Mouse (Mus musculus) forebrain, embryonic 14.5 days (tissue): ENCODE measurements around the gene Ldha. TPM values are rescaled to one million over a fixed set of nuclear protein-coding genes. Genes with fewer than 3 reads are reported as not detected.
"Not testable (repeated sequence)": the region's sequence is repeated elsewhere in the genome, so short reads cannot be mapped to it uniquely, and the experiment has no call there.

Source experiments
- ATAC-seq: fragments of 200-750 bp; cut with Nextera tagmentation; 2 replicates; pipeline ENCODE4 v1.8.0; 2017; ENCODE audit warnings: mild to moderate bottlenecking, moderate library complexity
- DNase-seq: peaks from one replicate; pipeline ENCODE4 v3.0.0-alpha.2; 2015; ENCODE audit warnings: low spot score
- H3K27ac ChIP-seq: fragments of 300-500 bp; sonication (generic); 2 replicates; pipeline ENCODE4 v1.5.1; 2014; ENCODE audit warnings: low read depth, mild to moderate bottlenecking, control low read depth, low read length, moderate library complexity
- H3K27me3 ChIP-seq: fragments of 300-500 bp; sonication (generic); replicated peaks from 2 replicates; pipeline ENCODE4 v1.6.1; 2014; ENCODE audit warnings: low read length, control low read depth, mixed read lengths; ENCODE audit not compliant: control insufficient read depth, insufficient read depth
- H3K36me3 ChIP-seq: fragments of 300-500 bp; sonication (generic); 2 replicates; pipeline ENCODE4 v1.6.1; 2014; ENCODE audit warnings: low read length, control low read depth; ENCODE audit not compliant: control insufficient read depth, insufficient read depth
- H3K4me1 ChIP-seq: fragments of 300-500 bp; sonication (generic); 2 replicates; pipeline ENCODE4 v1.6.1; 2014; ENCODE audit warnings: antibody characterized with exemption, low read length, control low read depth; ENCODE audit not compliant: control insufficient read depth, insufficient read depth
- H3K4me2 ChIP-seq: fragments of 300-500 bp; sonication (generic); 2 replicates; pipeline ENCODE4 v1.6.1; 2014; ENCODE audit warnings: mild to moderate bottlenecking, control low read depth, low read length
- H3K4me3 ChIP-seq: fragments of 300-500 bp; sonication (generic); 2 replicates; pipeline ENCODE4 v1.5.1; 2014; ENCODE audit warnings: low read depth, low read length, control low read depth
- H3K9ac ChIP-seq: fragments of 300-500 bp; sonication (generic); 2 replicates; pipeline ENCODE4 v1.6.1; 2014; ENCODE audit warnings: mild to moderate bottlenecking, low read length, control low read depth, moderate library complexity
- H3K9me3 ChIP-seq: fragments of 300-500 bp; sonication (generic); replicated peaks from 2 replicates; pipeline ENCODE4 v1.6.1; 2016; ENCODE audit warnings: low read length, control low read depth, mixed read lengths; ENCODE audit not compliant: control insufficient read depth
- WGBS: fragments of 180-500 bp; shearing (Covaris S2); extraction: QIAGEN DNeasy Blood & Tissue Kit; methylation state at CpG from one replicate; pipeline ENCODE4 v1.1.7; 2014; 5-methylcytosine and 5-hydroxymethylcytosine counted together
- polyA plus RNA-seq: library from polyadenylated mRNA; unstranded; fragments of >200 nt; fragmentation: Nextera tagmentation; extraction: Ambion mirVana; gene quantifications from 2 replicates; pipeline ENCODE4 v1.2.1, GENCODE M21; 2014

Gene Ldha
- polyA plus RNA-seq = 724 and 871 TPM in 2 replicates

DNA sequence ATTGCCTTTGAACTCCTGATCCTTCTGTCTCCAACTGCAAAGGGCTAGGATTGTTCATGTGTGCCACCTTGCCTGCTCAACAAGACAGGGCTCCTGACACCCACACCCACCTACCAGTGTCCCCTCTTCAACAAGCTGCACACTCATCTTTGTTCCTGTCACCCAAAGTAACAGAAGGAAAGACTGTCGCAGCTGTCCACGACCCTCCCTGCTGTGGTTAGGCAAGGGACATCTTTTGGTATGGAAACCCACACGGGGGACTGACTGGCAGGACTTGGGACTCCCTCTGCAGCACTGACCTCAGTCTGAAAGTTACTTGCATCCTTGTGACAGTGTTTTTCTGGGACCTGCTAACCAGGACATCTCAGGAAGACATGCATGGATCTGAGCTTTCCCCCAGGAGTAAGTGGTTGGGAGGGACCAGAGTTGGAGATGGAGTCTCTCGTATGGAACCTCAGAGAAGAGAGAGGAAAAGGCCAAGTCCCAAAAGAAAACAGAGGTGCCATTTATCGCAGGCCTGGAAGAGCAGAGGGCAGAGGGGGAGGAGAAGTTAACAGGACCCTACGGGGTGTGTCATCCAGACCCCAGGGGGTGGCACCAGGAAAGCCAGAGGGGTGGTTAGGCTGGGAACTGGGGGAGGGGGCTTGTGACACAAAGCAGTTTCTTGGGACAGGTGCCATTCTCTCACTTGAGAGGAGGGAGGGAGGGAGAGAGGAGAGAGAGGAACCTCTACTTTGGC is at the start of gene Ldha:
Gene Ldha, plus strand, starts transcription at position 689 of the 739 bp plus-strand sequence.
- H3K4me3 ChIP-seq = no peak within 1 kb of the TSS
- WGBS = 29% methylated on average over 6 of the region's 6 CpGs
- no peak within 1 kb of the TSS for H3K9ac ChIP-seq
- ATAC-seq (no peak), DNase-seq (no peak)
- no peaks in the 10 kb centered on the region for H3K36me3 ChIP-seq
- H3K27me3 ChIP-seq = no peaks in the 10 kb centered on the region
- H3K4me2 ChIP-seq = no peak within 1 kb of the TSS
- no peak within 1 kb of the TSS for H3K27ac ChIP-seq
- H3K4me1 ChIP-seq = peaks cover 10% of the 10 kb centered on the region
- H3K9me3 ChIP-seq = no peaks in the 10 kb centered on the region

DNA sequence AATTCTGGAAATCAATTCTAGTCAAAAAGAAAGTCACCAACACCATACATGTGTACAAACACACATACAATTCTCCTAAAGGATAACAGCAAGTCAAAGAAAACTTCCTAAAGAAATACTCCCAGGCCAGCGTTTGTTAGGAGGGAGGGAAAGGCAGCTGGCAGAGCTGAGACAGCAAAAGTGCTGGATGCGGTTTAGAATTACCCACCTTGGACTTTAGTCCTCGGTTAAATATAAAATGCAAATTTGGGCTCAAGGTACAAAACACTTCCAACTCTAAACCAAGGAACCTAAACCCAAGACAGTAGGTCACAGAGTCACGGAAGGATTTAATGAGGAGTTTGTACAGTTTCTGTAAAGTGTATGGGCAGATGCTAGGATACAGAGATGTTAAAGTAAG is 47.4 kb upstream of the Ldha start:
- H3K9ac ChIP-seq = no peak overlapping the region; the same call in 1 of the 2 replicates
- H3K9me3 ChIP-seq = no peaks in the 10 kb centered on the region
- H3K4me3 ChIP-seq = no peak overlapping the region
- H3K27me3 ChIP-seq = no peaks in the 10 kb centered on the region
- DNase-seq (no peak), ATAC-seq (no peak)
- peaks cover 20% of the 10 kb centered on the region for H3K4me1 ChIP-seq
- no peak overlapping the region for H3K27ac ChIP-seq
- no peak overlapping the region for H3K4me2 ChIP-seq
- H3K36me3 ChIP-seq = peaks cover 24% of the 10 kb centered on the region
- WGBS = 87% methylated on average over 4 of the region's 4 CpGs

DNA sequence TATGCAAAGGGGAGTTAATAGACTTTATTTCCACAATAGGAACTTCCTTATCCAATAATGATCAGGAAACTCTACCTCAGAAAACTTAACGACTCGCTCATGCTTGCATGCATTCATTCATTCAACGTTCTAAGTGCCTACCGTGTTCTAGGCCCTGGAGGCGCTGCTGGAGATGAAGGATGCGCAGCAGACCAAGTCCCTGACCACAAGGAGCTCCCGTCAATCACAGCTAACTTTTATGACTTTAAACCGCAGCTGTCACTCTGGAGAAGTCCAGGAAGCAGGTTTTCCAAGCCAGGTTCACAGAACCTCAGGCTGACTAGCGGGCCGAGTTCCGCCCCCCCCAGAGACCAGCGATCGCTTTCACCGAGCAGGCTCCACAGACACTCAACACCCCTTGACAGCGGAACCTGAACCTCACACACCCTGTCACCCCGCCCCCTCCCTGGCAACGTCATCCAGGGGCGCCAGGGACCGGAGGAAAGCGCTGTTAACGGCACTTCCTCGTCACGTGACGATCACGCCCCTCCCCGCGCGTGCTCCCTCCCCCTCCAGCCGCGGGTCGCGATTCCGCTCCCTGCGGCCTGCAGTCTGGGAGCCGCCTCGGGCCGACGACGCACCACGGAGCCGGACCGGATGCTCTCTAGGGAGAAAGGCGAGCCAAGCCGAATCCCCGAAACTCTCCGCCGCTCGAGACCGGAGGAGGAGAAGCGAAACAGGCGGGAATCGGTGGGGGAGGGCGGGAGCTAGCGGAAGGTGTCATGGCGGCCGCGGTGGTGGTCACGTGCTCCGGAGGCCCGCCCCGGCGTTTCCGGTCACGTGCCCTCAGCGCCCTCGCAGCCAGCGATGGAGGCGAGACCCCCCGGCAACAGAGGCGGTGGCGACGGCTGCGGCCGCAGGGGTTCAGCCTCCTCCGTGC is 45.7 kb upstream of the Ldha start, which contains the start of the genes Hps5 and Gtf2h1:
Gene Hps5, minus strand, starts transcription at position 778 of the 919 bp plus-strand sequence.
Gene Gtf2h1, plus strand, starts transcription at position 817 of the 919 bp plus-strand sequence.
- ATAC-seq (peak; percentile 99), DNase-seq (peak; percentile 98)
- no peaks in the 10 kb centered on the region for H3K27me3 ChIP-seq
- H3K9ac ChIP-seq = peak within 1 kb of the TSS; percentile 94
- peak within 1 kb of the TSS; percentile 96 for H3K4me3 ChIP-seq
- H3K36me3 ChIP-seq = peaks cover 24% of the 10 kb centered on the region
- under 1% methylated on average over 66 of the region's 75 CpGs for WGBS
- no peaks in the 10 kb centered on the region for H3K9me3 ChIP-seq
- peaks cover 20% of the 10 kb centered on the region for H3K4me1 ChIP-seq
- H3K27ac ChIP-seq = peak within 1 kb of the TSS; percentile 86
- H3K4me2 ChIP-seq = peak within 1 kb of the TSS; percentile 96

DNA sequence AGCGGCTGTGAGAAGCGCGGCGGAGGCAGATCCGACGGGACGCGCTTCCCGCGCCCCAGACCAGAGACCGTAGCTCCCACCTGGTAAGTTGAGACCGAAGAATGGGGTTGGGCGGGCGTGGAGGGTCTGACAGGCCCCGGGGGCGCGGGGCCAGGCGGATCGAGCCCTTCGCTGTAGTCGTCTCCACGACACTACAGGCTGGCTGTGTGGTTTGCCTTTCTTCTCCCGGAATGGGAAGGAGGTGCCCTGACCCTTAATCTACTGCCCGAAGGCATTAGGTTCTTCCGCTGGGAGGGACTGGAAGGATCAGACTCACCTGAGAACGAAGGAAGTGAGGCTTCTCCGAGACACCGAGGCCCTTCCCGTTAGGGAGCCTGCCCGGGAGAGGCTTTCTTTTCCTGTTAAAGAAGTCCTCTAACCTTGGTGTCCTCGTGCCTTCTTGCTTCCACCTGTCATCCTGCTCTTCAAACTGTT is 45.0 kb upstream of the Ldha start:
- no peaks in the 10 kb centered on the region for H3K27me3 ChIP-seq
- H3K4me3 ChIP-seq = peak overlapping the region; percentile 96
- ATAC-seq = no peak

DNA sequence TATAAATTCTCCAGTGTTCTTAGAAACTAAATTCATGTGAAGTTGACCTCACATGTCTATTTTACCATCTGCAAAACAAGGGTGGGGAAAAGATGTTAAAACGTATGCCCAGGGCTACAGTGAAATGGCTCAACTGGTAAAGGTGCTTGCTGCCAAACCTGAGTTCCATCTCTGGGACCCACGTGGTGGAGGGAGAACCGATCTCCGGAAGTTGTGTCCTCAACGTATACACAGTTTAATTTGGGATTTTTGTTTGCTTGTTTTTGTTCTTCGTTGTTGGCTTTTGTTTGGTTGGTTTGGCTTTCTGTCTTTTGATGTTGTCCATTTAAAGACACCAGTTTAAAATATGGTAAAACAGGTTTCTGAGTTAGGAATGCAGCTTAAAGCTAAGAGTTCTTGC is 44.5 kb upstream of the Ldha start:
- Histone ChIP-seq H3K27me3 (no peaks in the 10 kb centered on the region), H3K27ac (no peak overlapping the region), H3K4me3 (peak overlapping the region; percentile 96), H3K9me3 (no peaks in the 10 kb centered on the region), H3K36me3 (peaks cover 28% of the 10 kb centered on the region), H3K9ac (peak overlapping the region; percentile 94), H3K4me1 (peaks cover 20% of the 10 kb centered on the region), H3K4me2 (peak overlapping the region; percentile 96)
- no peak for ATAC-seq
- no peak for DNase-seq
- 60% methylated on average over 6 of the region's 6 CpGs for WGBS

More for the DNA sequence above, 45.0 kb upstream of the Ldha start:
- peak overlapping the region; percentile 94 for H3K9ac ChIP-seq
- H3K4me1 ChIP-seq = peaks cover 20% of the 10 kb centered on the region
- H3K27ac ChIP-seq = peak overlapping the region; percentile 86
- H3K36me3 ChIP-seq = peaks cover 24% of the 10 kb centered on the region
- no peaks in the 10 kb centered on the region for H3K9me3 ChIP-seq
- under 1% methylated on average over 30 of the region's 31 CpGs for WGBS
- no peak for DNase-seq
- peak overlapping the region; percentile 96 for H3K4me2 ChIP-seq

DNA sequence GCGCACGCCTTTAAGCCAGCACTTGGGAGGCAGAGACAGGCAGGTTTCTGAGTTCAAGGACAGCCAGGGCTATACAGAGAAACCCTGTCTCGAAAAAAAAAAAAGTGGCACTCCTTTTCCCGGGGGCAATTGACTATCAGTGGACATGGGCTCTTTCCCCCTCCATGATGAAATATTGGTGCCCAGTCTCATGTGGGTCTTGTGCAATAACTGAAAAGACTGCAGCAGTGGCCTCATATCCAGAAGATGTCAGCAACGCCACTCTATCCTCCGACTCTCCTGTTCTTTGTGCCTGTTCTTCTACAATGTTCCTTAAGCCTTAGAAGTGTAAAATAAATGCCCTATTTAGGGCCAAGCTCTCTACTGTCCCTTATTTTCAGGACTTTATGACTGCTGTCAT is 30.9 kb upstream of the Ldha start:
- Histone ChIP-seq H3K4me3 (no peak overlapping the region), H3K9ac (no peak overlapping the region), H3K4me1 (no peaks in the 10 kb centered on the region), H3K27me3 (no peaks in the 10 kb centered on the region), H3K9me3 (no peaks in the 10 kb centered on the region), H3K4me2 (no peak overlapping the region), H3K27ac (no peak overlapping the region), H3K36me3 (peaks cover 76% of the 10 kb centered on the region)
- DNase-seq (no peak), ATAC-seq (no peak)
- WGBS = 96% methylated on average over 6 of the region's 6 CpGs

DNA sequence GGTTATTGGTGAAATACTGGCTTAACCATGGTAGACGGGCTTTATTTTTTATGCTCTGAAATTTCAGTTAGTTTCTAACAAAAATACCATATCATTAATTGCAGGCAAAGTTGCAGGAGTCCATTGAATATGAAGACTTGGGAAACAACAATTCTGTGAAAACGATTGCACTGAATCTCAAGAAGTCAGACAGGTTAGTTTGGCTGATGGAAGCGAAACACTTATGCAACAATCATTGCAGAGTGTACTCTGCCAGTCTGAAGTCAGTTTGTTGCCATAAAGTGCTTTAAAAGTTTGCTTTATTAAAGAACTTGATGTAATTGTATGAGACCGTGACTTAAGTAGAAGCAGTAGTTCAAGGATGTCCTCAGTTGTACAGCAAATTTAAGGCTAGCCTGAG is 27.3 kb upstream of the Ldha start:
- DNase-seq (no peak), ATAC-seq (no peak)
- Histone ChIP-seq H3K27me3 (no peaks in the 10 kb centered on the region), H3K4me1 (no peaks in the 10 kb centered on the region), H3K9ac (no peak overlapping the region), H3K4me2 (no peak overlapping the region), H3K4me3 (no peak overlapping the region), H3K27ac (no peak overlapping the region), H3K9me3 (no peaks in the 10 kb centered on the region), H3K36me3 (peaks cover 83% of the 10 kb centered on the region)
- 90% methylated on average over 4 of the region's 4 CpGs for WGBS

DNA sequence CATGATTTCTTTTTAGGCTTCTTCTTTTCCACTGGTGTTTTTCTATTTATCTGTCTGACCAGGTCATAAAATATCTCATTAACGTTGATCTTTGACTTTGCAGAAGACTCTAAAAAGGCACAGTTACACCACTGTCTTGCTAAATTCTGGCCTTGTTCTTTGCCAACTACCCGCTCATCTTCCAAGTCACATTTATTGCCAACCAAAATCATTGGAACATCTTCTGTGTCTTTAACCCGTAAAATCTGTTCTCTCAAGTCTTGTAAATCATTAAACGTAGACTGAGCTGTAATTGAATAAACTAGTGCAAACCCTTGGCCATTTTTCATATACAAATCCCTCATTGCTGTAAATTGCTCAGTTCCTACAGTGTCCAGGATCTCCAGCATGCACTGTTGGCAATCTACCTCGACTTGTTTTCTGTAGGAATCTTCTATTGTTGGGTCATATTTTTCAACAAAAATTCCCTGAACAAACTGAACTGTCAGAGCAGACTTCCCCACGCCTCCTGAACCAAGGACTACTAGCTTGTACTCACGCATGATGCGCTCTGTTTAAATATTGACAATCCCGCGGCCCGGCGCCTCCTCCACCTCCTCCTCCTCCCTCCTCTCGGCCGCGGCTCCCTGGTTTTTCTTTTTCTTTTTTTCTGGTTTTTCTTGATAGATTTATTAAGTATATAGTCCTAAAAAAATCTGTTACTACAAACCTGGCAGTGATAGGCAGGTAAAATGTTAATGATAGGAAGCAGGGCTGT is 20.2 kb upstream of the Ldha start:
- not testable (repeated sequence) for H3K4me2 ChIP-seq, H3K4me1 ChIP-seq, DNase-seq, H3K27me3 ChIP-seq, H3K9ac ChIP-seq, H3K4me3 ChIP-seq, H3K9me3 ChIP-seq, H3K27ac ChIP-seq, ATAC-seq
- WGBS = 88% methylated on average over 15 of the region's 15 CpGs
- peaks cover 75% of the 10 kb centered on the region for H3K36me3 ChIP-seq
